8 mouse cellular contexts compared by ENCODE assay signal in the genomic region with DNA sequence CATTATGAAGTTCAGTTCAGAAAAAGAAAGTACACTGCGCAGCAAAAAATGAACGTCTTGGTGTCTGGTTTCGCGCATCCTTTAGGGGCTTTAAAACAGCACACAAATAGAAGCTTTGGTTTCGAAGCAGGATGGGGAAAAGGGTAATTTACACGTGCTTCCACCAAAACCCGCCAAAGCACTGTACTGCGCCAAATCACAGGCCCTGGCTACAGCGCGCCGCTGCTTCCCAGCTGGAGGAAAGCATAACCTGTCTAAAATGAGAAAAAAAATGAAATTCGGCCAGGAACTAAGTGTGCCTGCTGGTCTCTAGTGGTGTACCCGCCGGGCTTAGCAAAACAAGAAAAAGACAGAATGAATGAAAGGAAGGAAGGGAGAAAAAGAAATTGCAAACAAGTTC. TPM values are rescaled to one million over a fixed set of nuclear protein-coding genes. Genes with fewer than 3 reads are reported as not detected.
DNase-seq lines count a peak whose midpoint lies in the region; ATAC-seq and TF ChIP-seq lines count a peak whose summit lies in the region.

No protein-coding gene starts in this region.

- DNase-seq in CD4-positive, CD25-positive, alpha-beta regulatory T cell, adult 2 months (ENCODE audit: low read depth, low spot score): peak; percentile 66
- peak; percentile 49 for DNase-seq in MEL-GATA-1-ER (ENCODE audit: extremely low read depth, low read depth)
- peak; percentile 67 for DNase-seq in embryo, embryonic 10.5 days (ENCODE audit: low spot score)
- DNase-seq in kidney, postnatal 10 days: peak; percentile 43
- peak; percentile 35 for DNase-seq in liver, postnatal 0 days
- peak; percentile 57 to 59 for DNase-seq in right cerebral cortex, postnatal 10 days (ENCODE audit: low spot score in 2 of 2)

- no peak for TF ChIP-seq CTCF in liver, postnatal 0 days (IDR thresholded peaks at IDR 0.05; ENCODE audit: low read depth)

- no peak for TF ChIP-seq EP300 in liver, postnatal 0 days (IDR thresholded peaks at IDR 0.05; ENCODE audit: low read depth)

- WGBS in heart, embryonic 12.5 days: under 1% methylated on average over 14 of the region's 14 CpGs
- under 1% methylated on average over 14 of the region's 14 CpGs for WGBS in liver, postnatal 0 days (ENCODE audit: insufficient replicate concordance)

- no peak overlapping the region for H3K27ac ChIP-seq in heart, embryonic 12.5 days (ENCODE audit: poor library complexity, severe bottlenecking)
- H3K27ac ChIP-seq in liver, postnatal 0 days (ENCODE audit: low read depth): peak overlapping the region; percentile 58; the same call in 1 of the 2 replicates

- peaks cover 13% of the 10 kb centered on the region for H3K36me3 ChIP-seq in heart, embryonic 12.5 days
- H3K36me3 ChIP-seq in liver, postnatal 0 days (replicated peaks; ENCODE audit: insufficient read depth, low read length): peaks cover 6% of the 10 kb centered on the region

- H3K9ac ChIP-seq in heart, embryonic 12.5 days: peak overlapping the region; percentile 58
- peak overlapping the region; percentile 65 for H3K9ac ChIP-seq in liver, postnatal 0 days (replicated peaks)

- peaks cover 12% of the 10 kb centered on the region for H3K4me1 ChIP-seq in heart, embryonic 12.5 days (replicated peaks)
- peaks cover 24% of the 10 kb centered on the region for H3K4me1 ChIP-seq in liver, postnatal 0 days (ENCODE audit: insufficient read depth)

- H3K4me3 ChIP-seq in heart, embryonic 12.5 days: peak overlapping the region; percentile 55
- peak overlapping the region; percentile 88 for H3K4me3 ChIP-seq in liver, postnatal 0 days (ENCODE audit: low read depth, low read length)

- no peak for ATAC-seq in heart, embryonic 12.5 days (ENCODE audit: insufficient number of reproducible peaks, low FRiP score)
- ATAC-seq in liver, postnatal 0 days: no peak
- ATAC-seq in granulocyte monocyte progenitor cell, adult 5-6 weeks (replicated peaks; ENCODE audit: poor library complexity, severe bottlenecking): no peak

- peaks cover 12% of the 10 kb centered on the region for H3K27me3 ChIP-seq in heart, embryonic 12.5 days (replicated peaks)
- H3K27me3 ChIP-seq in liver, postnatal 0 days (ENCODE audit: insufficient read depth, low read length): peaks cover 5% of the 10 kb centered on the region; the same call in 1 of the 2 replicates

- no peaks in the 10 kb centered on the region for H3K9me3 ChIP-seq in heart, embryonic 12.5 days (replicated peaks)
- H3K9me3 ChIP-seq in liver, postnatal 0 days (ENCODE audit: low read length): no peaks in the 10 kb centered on the region

- peak overlapping the region; percentile 88 for H3K4me2 ChIP-seq in heart, embryonic 12.5 days
- H3K4me2 ChIP-seq in liver, postnatal 0 days (ENCODE audit: low read depth, low read length): peak overlapping the region; percentile 84

RNA-seq across cellular contexts. Expression of gene Actrt3, which starts 1.0 kb away (rescaled TPM):
- not detected in 2 replicates for polyA plus RNA-seq in heart, embryonic 12.5 days (2016; fragmentation: Nextera tagmentation; extraction: Ambion mirVana)
- not detected in 2 replicates for polyA plus RNA-seq in liver, postnatal 0 days (2015; fragmentation: Nextera tagmentation; extraction: Ambion mirVana)
- total RNA-seq in granulocyte monocyte progenitor cell, adult 5-6 weeks (2014; fragmentation: Nextera tagmentation): not detected in 2 replicates
- total RNA-seq in granulocyte monocyte progenitor cell, adult 5-6 weeks (2017): not detected in 2 replicates

RNA-seq across cellular contexts. Expression of gene Mynn, which starts 1.1 kb away (rescaled TPM):
- 23.2 and 25.0 TPM in 2 replicates for polyA plus RNA-seq in heart, embryonic 12.5 days (2016; fragmentation: Nextera tagmentation; extraction: Ambion mirVana)
- polyA plus RNA-seq in liver, postnatal 0 days (2015; fragmentation: Nextera tagmentation; extraction: Ambion mirVana): 6.2 and 7.5 TPM in 2 replicates
- total RNA-seq in granulocyte monocyte progenitor cell, adult 5-6 weeks (2014; fragmentation: Nextera tagmentation): 8.8 and 15.1 TPM in 2 replicates
- 21.8 and 29.6 TPM in 2 replicates for total RNA-seq in granulocyte monocyte progenitor cell, adult 5-6 weeks (2017)

RNA-seq across cellular contexts. Expression of gene Lrriq4, which starts 43.6 kb away (rescaled TPM):
- polyA plus RNA-seq in heart, embryonic 12.5 days (2016; fragmentation: Nextera tagmentation; extraction: Ambion mirVana): 0.15 TPM in 1 of 2 replicates, not detected in the other
- not detected in 2 replicates for polyA plus RNA-seq in liver, postnatal 0 days (2015; fragmentation: Nextera tagmentation; extraction: Ambion mirVana)
- total RNA-seq in granulocyte monocyte progenitor cell, adult 5-6 weeks (2014; fragmentation: Nextera tagmentation): not detected in 2 replicates
- not detected in 2 replicates for total RNA-seq in granulocyte monocyte progenitor cell, adult 5-6 weeks (2017)

RNA-seq across cellular contexts. Expression of gene Lrrc34, which starts 47.0 kb away (rescaled TPM):
- polyA plus RNA-seq in heart, embryonic 12.5 days (2016; fragmentation: Nextera tagmentation; extraction: Ambion mirVana): 0.49 and 0.62 TPM in 2 replicates
- polyA plus RNA-seq in liver, postnatal 0 days (2015; fragmentation: Nextera tagmentation; extraction: Ambion mirVana): 0.06 and 0.14 TPM in 2 replicates
- total RNA-seq in granulocyte monocyte progenitor cell, adult 5-6 weeks (2014; fragmentation: Nextera tagmentation): not detected in 2 replicates
- total RNA-seq in granulocyte monocyte progenitor cell, adult 5-6 weeks (2017): 0.56 TPM in 1 of 2 replicates, not detected in the other

RNA-seq across cellular contexts. Expression of gene Mecom, which starts 52.9 kb away (rescaled TPM):
- polyA plus RNA-seq in heart, embryonic 12.5 days (2016; fragmentation: Nextera tagmentation; extraction: Ambion mirVana): 38.7 and 43.8 TPM in 2 replicates
- polyA plus RNA-seq in liver, postnatal 0 days (2015; fragmentation: Nextera tagmentation; extraction: Ambion mirVana): 0.85 and 0.89 TPM in 2 replicates
- total RNA-seq in granulocyte monocyte progenitor cell, adult 5-6 weeks (2014; fragmentation: Nextera tagmentation): 1.9 TPM in 1 of 2 replicates, not detected in the other
- total RNA-seq in granulocyte monocyte progenitor cell, adult 5-6 weeks (2017): 0.72 and 0.90 TPM in 2 replicates
